Mouse (Mus musculus): ENCODE data around the gene Celf2.

GRCm38 (mm10) chr2:6557749-6558148 lies 951.6 kb downstream of the Celf2 start:
- TF ChIP-seq CTCF (IDR thresholded peaks at IDR 0.05; ENCODE audit: low read depth, low read length), result no peak
- TF ChIP-seq POLR2A (IDR thresholded peaks at IDR 0.05; ENCODE audit: borderline replicate concordance, low read depth, low read length), result no peak

Measured in bone marrow macrophage, adult 2 months (primary cell).